8 mouse cellular contexts compared by ENCODE assay signal in genomic region chr4:12654568-12655456, GRCm38 (mm10).
DNase-seq lines count a peak whose midpoint lies in the region; ATAC-seq and TF ChIP-seq lines count a peak whose summit lies in the region.

No protein-coding gene starts in this region.

- DNase-seq in adrenal gland, postnatal 14 days: peak; percentile 5
- no peak for DNase-seq in adrenal gland, adult 8-10 months
- DNase-seq in limb, embryonic 10.5 days (ENCODE audit: low spot score): no peak
- no peak for DNase-seq in embryo, embryonic 11 days
- no peak for DNase-seq in spleen, adult 12 weeks (ENCODE audit: low spot score)

- 58% methylated on average over 12 of the region's 12 CpGs for WGBS in limb, embryonic 12.5 days
- WGBS in limb, embryonic 10.5 days: 57% methylated on average over 12 of the region's 12 CpGs
- WGBS in intestine, postnatal 0 days: 35% methylated on average over 12 of the region's 12 CpGs
- 29% methylated on average over 12 of the region's 12 CpGs for WGBS in neural tube, embryonic 15.5 days

- no peak for TF ChIP-seq CTCF in intestine, postnatal 0 days (IDR thresholded peaks at IDR 0.05; ENCODE audit: low read depth)

- H3K27me3 ChIP-seq in limb, embryonic 12.5 days: no peaks in the 10 kb centered on the region
- no peaks in the 10 kb centered on the region for H3K27me3 ChIP-seq in limb, embryonic 10.5 days (ENCODE audit: low read depth, poor library complexity, severe bottlenecking)
- no peaks in the 10 kb centered on the region for H3K27me3 ChIP-seq in intestine, postnatal 0 days (replicated peaks; ENCODE audit: control insufficient read depth, insufficient read depth, low read length)
- H3K27me3 ChIP-seq in neural tube, embryonic 15.5 days (replicated peaks): no peaks in the 10 kb centered on the region

- H3K27ac ChIP-seq in limb, embryonic 12.5 days: no peak overlapping the region
- no peak overlapping the region for H3K27ac ChIP-seq in limb, embryonic 10.5 days
- no peak overlapping the region for H3K27ac ChIP-seq in intestine, postnatal 0 days (ENCODE audit: low read depth, low read length)
- peak overlapping the region; percentile 49 for H3K27ac ChIP-seq in neural tube, embryonic 15.5 days (replicated peaks)

- no peak for ATAC-seq in limb, embryonic 12.5 days (ENCODE audit: insufficient number of reproducible peaks, insufficient read depth, low FRiP score, low TSS enrichment, low read depth)
- ATAC-seq in intestine, postnatal 0 days: no peak
- ATAC-seq in neural tube, embryonic 15.5 days (ENCODE audit: low FRiP score): peak; percentile 76

- no peak overlapping the region for H3K9ac ChIP-seq in limb, embryonic 12.5 days (replicated peaks)
- 0 out of 2 replicates have a peak overlapping the region, but pooled peaks have one; percentile 7 for H3K9ac ChIP-seq in intestine, postnatal 0 days (ENCODE audit: low read depth, low read length)
- 0 out of 2 replicates have a peak overlapping the region, but pooled peaks have one; percentile 1 for H3K9ac ChIP-seq in neural tube, embryonic 15.5 days (replicated peaks)

- no peak overlapping the region for H3K4me3 ChIP-seq in limb, embryonic 12.5 days (replicated peaks)
- no peak overlapping the region for H3K4me3 ChIP-seq in limb, embryonic 10.5 days
- H3K4me3 ChIP-seq in intestine, postnatal 0 days (ENCODE audit: low read depth, low read length): peak overlapping the region; percentile 17
- no peak overlapping the region for H3K4me3 ChIP-seq in neural tube, embryonic 15.5 days (replicated peaks)

- H3K9me3 ChIP-seq in limb, embryonic 12.5 days: no peaks in the 10 kb centered on the region
- no peaks in the 10 kb centered on the region for H3K9me3 ChIP-seq in limb, embryonic 10.5 days (replicated peaks)
- no peaks in the 10 kb centered on the region for H3K9me3 ChIP-seq in intestine, postnatal 0 days (ENCODE audit: control insufficient read depth)
- no peaks in the 10 kb centered on the region for H3K9me3 ChIP-seq in neural tube, embryonic 15.5 days (replicated peaks)

- H3K4me2 ChIP-seq in limb, embryonic 12.5 days: peak overlapping the region; percentile 20
- H3K4me2 ChIP-seq in intestine, postnatal 0 days (replicated peaks; ENCODE audit: low read depth): peak overlapping the region; percentile 55
- peak overlapping the region; percentile 37 for H3K4me2 ChIP-seq in neural tube, embryonic 15.5 days

- peaks cover 6% of the 10 kb centered on the region for H3K4me1 ChIP-seq in limb, embryonic 12.5 days (replicated peaks)
- peaks cover 3% of the 10 kb centered on the region; the same call in 1 of the 2 replicates for H3K4me1 ChIP-seq in limb, embryonic 10.5 days
- no peaks in the 10 kb centered on the region for H3K4me1 ChIP-seq in intestine, postnatal 0 days (replicated peaks; ENCODE audit: control insufficient read depth, insufficient read depth, low read length)
- H3K4me1 ChIP-seq in neural tube, embryonic 15.5 days: peaks cover 19% of the 10 kb centered on the region

- H3K36me3 ChIP-seq in limb, embryonic 12.5 days: no peaks in the 10 kb centered on the region
- no peaks in the 10 kb centered on the region for H3K36me3 ChIP-seq in limb, embryonic 10.5 days
- no peaks in the 10 kb centered on the region for H3K36me3 ChIP-seq in intestine, postnatal 0 days (ENCODE audit: control insufficient read depth, insufficient read depth)
- H3K36me3 ChIP-seq in neural tube, embryonic 15.5 days: no peaks in the 10 kb centered on the region
